Mouse (Mus musculus) megakaryocyte, embryonic 14.5 days (primary cell): ENCODE data around the gene Gm2042. TPM values are rescaled to one million over a fixed set of nuclear protein-coding genes. Genes with fewer than 3 reads are reported as not detected.
"Not testable (repeated sequence)": the region's sequence is repeated elsewhere in the genome, so short reads cannot be mapped to it uniquely, and the experiment has no call there.

Source experiments
- H3K27me3 ChIP-seq: replicated peaks from 2 replicates; pipeline ENCODE3; 2012; ENCODE audit warnings: inconsistent platforms
- H3K36me3 ChIP-seq: replicated peaks from 2 replicates; pipeline ENCODE3; 2012; ENCODE audit warnings: low read length, inconsistent platforms, mixed read lengths
- H3K4me1 ChIP-seq: 2 replicates; pipeline ENCODE4 v1.6.1; 2012; ENCODE audit warnings: inconsistent platforms
- H3K4me3 ChIP-seq: replicated peaks from 2 replicates; pipeline ENCODE3; 2012; ENCODE audit warnings: moderate library complexity, mild to moderate bottlenecking, inconsistent platforms
- H3K9me3 ChIP-seq: 2 replicates; pipeline ENCODE4 v1.6.1; 2012; ENCODE audit warnings: inconsistent platforms
- polyA plus RNA-seq: library from polyadenylated mRNA; stranded (reverse); fragments of >175 nt; gene quantifications from 2 replicates; pipeline ENCODE4 v1.2.3, GENCODE M21; 2012; ENCODE audit warnings: low replicate concordance; ENCODE audit not compliant: insufficient read depth

Gm2042 gene
- not detected in 2 replicates for polyA plus RNA-seq

DNA sequence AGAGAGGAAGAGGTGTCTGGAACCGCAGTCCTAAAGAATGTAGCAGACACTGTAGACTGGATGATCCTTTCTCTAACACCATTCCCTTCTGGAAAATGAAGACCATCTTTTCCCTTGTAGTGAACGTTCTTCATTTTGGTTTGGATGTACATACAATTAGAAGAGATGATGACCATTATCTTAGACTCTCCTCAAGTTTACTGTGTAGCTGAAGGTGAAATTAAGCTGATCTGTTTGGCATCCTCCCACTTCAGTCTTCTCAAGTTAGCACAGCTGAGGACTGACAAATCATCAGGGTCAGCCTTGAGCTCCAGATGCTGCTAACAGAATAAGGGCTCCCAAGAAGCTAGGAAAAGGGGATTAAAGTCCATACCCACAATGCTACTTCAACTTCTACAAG lies at the start of gene Gm2042:
Gene Gm2042, plus strand, starts transcription at position 301 of the 400 bp plus-strand sequence.
- not testable (repeated sequence) for H3K4me1 ChIP-seq, H3K27me3 ChIP-seq, H3K36me3 ChIP-seq, H3K4me3 ChIP-seq, H3K9me3 ChIP-seq

DNA sequence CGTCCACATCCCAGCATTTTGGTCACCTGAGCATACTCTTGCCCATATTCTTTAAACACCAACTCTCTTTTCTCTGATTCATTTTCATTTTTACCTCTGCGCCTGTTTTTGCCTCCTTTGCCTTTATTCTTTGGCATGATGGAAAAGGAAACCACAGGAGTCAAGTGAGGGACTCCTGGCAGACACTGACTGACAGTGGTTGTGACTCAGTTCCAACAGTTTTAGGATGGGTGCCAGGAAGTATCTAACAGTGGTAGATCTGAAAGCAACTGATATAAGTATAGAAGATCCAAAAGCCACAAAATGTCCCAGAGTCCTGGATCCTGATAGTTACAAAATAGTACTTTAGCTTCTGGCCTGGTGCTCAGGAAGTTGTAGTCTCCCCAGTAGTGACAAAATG lies 34.2 kb upstream of the Gm2042 start, which contains the start of gene Gm2035:
Gene Gm2035, minus strand, starts transcription at position 137 of the 400 bp plus-strand sequence.
- H3K9me3 ChIP-seq, H3K36me3 ChIP-seq, H3K4me3 ChIP-seq, H3K4me1 ChIP-seq, H3K27me3 ChIP-seq: not testable (repeated sequence)

DNA sequence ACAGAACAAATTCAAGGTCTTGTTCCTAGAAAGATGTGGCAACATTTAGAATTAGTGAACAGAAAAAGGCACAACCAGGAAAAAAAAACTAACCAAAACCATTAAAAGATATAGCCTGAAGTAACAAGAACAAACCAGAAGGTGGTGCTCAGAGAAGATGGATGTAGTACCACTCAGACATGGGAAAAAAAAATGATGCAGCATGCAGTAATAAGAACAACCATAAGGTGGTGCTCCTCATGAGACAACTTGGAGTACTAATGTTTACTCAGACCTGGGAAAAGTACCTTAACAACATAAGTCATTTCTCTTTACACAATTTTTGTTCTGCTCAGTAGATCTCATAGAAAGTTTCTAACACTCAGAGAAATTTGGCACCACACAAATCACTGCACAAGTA lies 30.1 kb downstream of the Gm2042 start:
- not testable (repeated sequence) for H3K4me1 ChIP-seq, H3K36me3 ChIP-seq, H3K27me3 ChIP-seq, H3K9me3 ChIP-seq, H3K4me3 ChIP-seq

DNA sequence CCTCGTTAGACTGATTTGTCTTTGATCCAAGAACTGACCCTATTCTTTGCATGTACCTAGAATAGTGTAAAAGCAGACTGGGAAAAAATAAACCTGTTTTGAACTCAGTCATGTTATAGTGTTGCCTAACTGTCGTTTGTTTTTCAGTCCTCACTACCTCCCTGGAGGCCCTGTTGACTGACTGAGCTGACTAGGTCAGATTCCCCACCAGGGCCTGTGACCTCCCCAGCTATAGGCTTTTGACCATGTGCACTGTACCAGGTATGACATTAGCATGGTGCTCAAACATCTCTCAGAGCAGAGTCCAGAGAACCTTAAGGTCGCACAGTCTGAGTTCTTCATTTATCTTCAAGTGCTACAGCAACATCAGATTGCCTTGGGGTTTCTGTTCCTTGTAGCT lies 50.2 kb downstream of the Gm2042 start:
- H3K4me1 ChIP-seq, H3K4me3 ChIP-seq, H3K27me3 ChIP-seq, H3K36me3 ChIP-seq, H3K9me3 ChIP-seq: not testable (repeated sequence)

Other genes with a start within 250 kb of the Gm2042 start
- gene Gm21319, start 178.3 kb upstream of the Gm2042 start, polyA plus RNA-seq: not detected in 2 replicates
- gene Gm21936, start 158.6 kb upstream of the Gm2042 start, polyA plus RNA-seq: not detected in 2 replicates
- gene BB287469, start 137.5 kb upstream of the Gm2042 start, polyA plus RNA-seq: not detected in 2 replicates
- not detected in 2 replicates for gene Gm2001, start 111.7 kb upstream of the Gm2042 start, polyA plus RNA-seq
- gene Gm2016, start 80.0 kb upstream of the Gm2042 start, polyA plus RNA-seq: not detected in 2 replicates
- gene Gm2022, start 58.7 kb upstream of the Gm2042 start, polyA plus RNA-seq: not detected in 2 replicates
- not detected in 2 replicates for gene Gm2035, start 34.2 kb upstream of the Gm2042 start, polyA plus RNA-seq
- not detected in 2 replicates for gene Gm2075, start 57.8 kb downstream of the Gm2042 start, polyA plus RNA-seq
- gene Gm6803, start 64.7 kb downstream of the Gm2042 start, polyA plus RNA-seq: not detected in 2 replicates
- gene Gm2056, start 72.9 kb downstream of the Gm2042 start, polyA plus RNA-seq: not detected in 2 replicates
- not detected in 2 replicates for gene Gm16368, start 129.6 kb downstream of the Gm2042 start, polyA plus RNA-seq
- not detected in 2 replicates for gene Gm10436, start 228.0 kb downstream of the Gm2042 start, polyA plus RNA-seq